Mouse (Mus musculus): ENCODE data around the gene Efcab2. TPM values are rescaled to one million over a fixed set of nuclear protein-coding genes. Genes with fewer than 3 reads are reported as not detected.

The Efcab2 gene
- total RNA-seq, 4 experiments from 2014 or later, result 11.3 to 12.4 (median 11.5) TPM

DNA sequence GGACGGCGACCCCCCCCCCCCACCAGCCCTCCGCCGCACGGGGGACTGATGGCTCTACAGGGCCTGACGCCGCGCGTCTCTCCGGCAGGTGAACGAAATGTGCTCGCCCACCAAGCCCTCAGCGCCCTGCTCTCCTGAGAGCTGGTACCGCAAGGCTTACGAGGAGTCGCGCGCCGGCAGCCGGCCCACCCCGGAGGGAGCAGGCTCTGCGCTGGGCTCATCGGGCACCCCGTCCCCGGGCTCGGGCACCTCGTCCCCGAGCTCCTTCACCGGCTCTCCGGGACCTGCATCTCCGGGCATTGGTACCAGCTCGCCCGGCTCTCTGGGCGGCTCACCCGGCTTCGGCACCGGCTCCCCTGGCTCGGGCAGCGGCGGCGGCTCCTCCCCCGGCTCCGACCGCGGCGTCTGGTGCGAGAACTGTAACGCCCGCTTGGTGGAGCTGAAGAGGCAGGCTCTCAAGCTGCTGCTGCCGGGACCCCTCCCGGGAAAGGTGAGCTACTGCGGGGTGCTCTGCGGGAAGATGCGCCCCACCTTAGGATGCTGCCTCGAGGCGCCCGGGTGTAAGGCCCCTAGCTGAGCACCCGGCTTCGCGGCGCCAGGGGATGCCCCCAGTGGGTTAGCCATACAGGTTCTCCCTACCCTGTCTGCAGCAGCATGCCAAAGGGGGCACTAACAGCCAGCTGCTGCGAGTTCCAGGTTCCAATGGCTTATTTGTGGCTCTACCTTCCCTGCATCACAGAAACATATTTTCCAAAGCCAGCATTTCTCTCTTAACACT, 124.6 kb downstream of the Efcab2 start:
- DNase-seq (ENCODE audit: low spot score in 2 of 2), result peak; percentile 70 to 79

Small RNA genes within 50 kb of the gene (microRNA-seq; reads per million reads assigned to microRNA genes)
- 0 reads per million in 2 experiments for gene Gm27458

Other genes starting within 250 kb of the Efcab2 start
- 10 to 100 TPM; 15.2 to 18.2 (median 17.6) TPM for gene Desi2, start 218.7 kb upstream of the Efcab2 start, total RNA-seq (2022)
- 10 to 100 TPM; 28.6 to 37.8 (median 30.5) TPM for gene Cox20, start 87.0 kb upstream of the Efcab2 start, total RNA-seq (2022)
- 100 to 1,000 TPM; 391 to 465 (median 433) TPM for gene Hnrnpu, start 68.3 kb upstream of the Efcab2 start, total RNA-seq (2022)
- 10 to 100 TPM; 14.4 to 21.3 (median 17.9) TPM for gene Kif26b, start 123.0 kb downstream of the Efcab2 start, total RNA-seq (2022)